Mouse (Mus musculus) erythroblast, embryonic 14.5 days (primary cell): ENCODE data around the gene Foxk2. TPM values are rescaled to one million over a fixed set of nuclear protein-coding genes. Genes with fewer than 3 reads are reported as not detected.
A peak's percentile ranks its signal among the peaks of the same experiment; 100 is the strongest.

Experiments
- H3K27me3 ChIP-seq: 2 replicates; pipeline ENCODE4 v1.6.1; 2012; ENCODE audit warnings: inconsistent platforms; ENCODE audit not compliant: control insufficient read depth
- H3K36me3 ChIP-seq: 2 replicates; pipeline ENCODE4 v1.6.1; 2012; ENCODE audit warnings: mild to moderate bottlenecking, inconsistent platforms; ENCODE audit not compliant: control insufficient read depth
- H3K4me1 ChIP-seq: 2 replicates; pipeline ENCODE4 v1.6.1; 2012; ENCODE audit warnings: inconsistent platforms; ENCODE audit not compliant: control insufficient read depth
- H3K4me3 ChIP-seq: replicated peaks from 2 replicates; pipeline ENCODE3; 2012; ENCODE audit warnings: moderate library complexity, mild to moderate bottlenecking, inconsistent platforms
- H3K9me3 ChIP-seq: 2 replicates; pipeline ENCODE4 v1.6.1; 2012; ENCODE audit warnings: low read length, inconsistent platforms, mixed read lengths; ENCODE audit not compliant: control insufficient read depth
- GATA1 ChIP-seq: IDR thresholded peaks from 2 replicates; pipeline ENCODE4 v1.6.1; 2012; ENCODE audit warnings: low read length, inconsistent platforms, mixed read lengths
- TAL1 ChIP-seq: IDR thresholded peaks from 3 replicates; pipeline ENCODE4 v1.6.1; 2012; ENCODE audit warnings: low read length, inconsistent platforms, mixed read lengths
- polyA plus RNA-seq: library from polyadenylated mRNA; stranded (reverse); fragments of >175 nt; gene quantifications from 2 replicates; pipeline ENCODE4 v1.2.3, GENCODE M21; 2012

The Foxk2 gene
- 1.4 and 2.0 TPM in 2 replicates for polyA plus RNA-seq

- no peak for TF ChIP-seq GATA1
- peaks cover 46% of the 10 kb centered on the region for H3K4me1 ChIP-seq
- H3K27me3 ChIP-seq, result no peaks in the 10 kb centered on the region
- peak within 1 kb of the TSS; percentile 90 for H3K4me3 ChIP-seq
- H3K36me3 ChIP-seq, result peaks cover 70% of the 10 kb centered on the region
- H3K9me3 ChIP-seq, result no peaks in the 10 kb centered on the region
Observed at GRCm38 (mm10) chr11:121259160-121260100, at the start of gene Foxk2. Foxk2 (plus strand) TSS chr11:121259990.

GRCm38 (mm10) chr11:121216831-121217230, 43.0 kb upstream of the Foxk2 start:
- H3K9me3 ChIP-seq, result no peaks in the 10 kb centered on the region
- H3K36me3 ChIP-seq, result peaks cover 67% of the 10 kb centered on the region
- TF ChIP-seq GATA1 (no peak), TAL1 (no peak)
- H3K4me1 ChIP-seq, result no peaks in the 10 kb centered on the region; the same call in 1 of the 2 replicates
- H3K27me3 ChIP-seq, result no peaks in the 10 kb centered on the region
- no peak overlapping the region for H3K4me3 ChIP-seq

- TF ChIP-seq GATA1 (no peak), TAL1 (no peak)
- Histone ChIP-seq H3K4me3 (no peak overlapping the region), H3K36me3 (peaks cover 83% of the 10 kb centered on the region), H3K27me3 (no peaks in the 10 kb centered on the region), H3K4me1 (no peaks in the 10 kb centered on the region; the same call in 1 of the 2 replicates), H3K9me3 (no peaks in the 10 kb centered on the region)
Observed at GRCm38 (mm10) chr11:121219776-121220175, 40.0 kb upstream of the Foxk2 start.

DNA sequence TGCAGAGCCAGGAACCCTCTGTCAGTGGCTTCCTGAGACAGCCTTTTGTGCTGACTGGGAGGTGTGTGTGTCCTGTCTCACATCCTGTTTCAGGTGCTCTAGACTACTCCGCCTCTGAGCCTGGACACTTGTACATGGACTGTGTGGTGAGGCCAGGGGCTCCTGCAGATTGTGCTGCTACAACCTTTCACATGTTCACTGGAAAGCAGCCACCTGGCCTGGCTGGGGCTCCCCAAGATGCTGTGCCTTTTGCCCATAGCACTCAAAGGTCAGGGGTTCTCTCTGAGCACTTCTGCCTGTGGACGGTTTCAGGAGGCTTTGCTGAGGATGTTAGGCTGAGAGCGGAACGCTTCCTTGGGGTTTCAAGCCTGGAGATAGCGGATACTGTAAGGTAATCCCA, 39.0 kb upstream of the Foxk2 start:
- H3K36me3 ChIP-seq, result peaks cover 91% of the 10 kb centered on the region
- no peaks in the 10 kb centered on the region for H3K27me3 ChIP-seq
- no peak overlapping the region for H3K4me3 ChIP-seq
- no peaks in the 10 kb centered on the region; the same call in 1 of the 2 replicates for H3K4me1 ChIP-seq
- H3K9me3 ChIP-seq, result no peaks in the 10 kb centered on the region
- TF ChIP-seq TAL1 (no peak), GATA1 (no peak)

GRCm38 (mm10) chr11:121221321-121222010, 38.3 kb upstream of the Foxk2 start:
- H3K4me3 ChIP-seq, result no peak overlapping the region
- no peaks in the 10 kb centered on the region for H3K9me3 ChIP-seq
- no peaks in the 10 kb centered on the region for H3K27me3 ChIP-seq
- no peak for TF ChIP-seq TAL1
- no peak for TF ChIP-seq GATA1
- peaks cover 93% of the 10 kb centered on the region for H3K36me3 ChIP-seq
- no peaks in the 10 kb centered on the region; the same call in 1 of the 2 replicates for H3K4me1 ChIP-seq

GRCm38 (mm10) chr11:121228129-121229017, 31.4 kb upstream of the Foxk2 start:
- TF ChIP-seq GATA1 (no peak), TAL1 (no peak)
- peaks cover 58% of the 10 kb centered on the region for H3K4me1 ChIP-seq
- no peaks in the 10 kb centered on the region for H3K9me3 ChIP-seq
- peak overlapping the region; percentile 85 for H3K4me3 ChIP-seq
- peaks cover 47% of the 10 kb centered on the region for H3K36me3 ChIP-seq
- H3K27me3 ChIP-seq, result no peaks in the 10 kb centered on the region

GRCm38 (mm10) chr11:121229018-121229439, 30.8 kb upstream of the Foxk2 start, which contains the start of gene Cybc1:
Cybc1 (minus strand) TSS chr11:121229322.
- H3K27me3 ChIP-seq, result no peaks in the 10 kb centered on the region
- peaks cover 41% of the 10 kb centered on the region for H3K36me3 ChIP-seq
- TF ChIP-seq TAL1 (no peak), GATA1 (no peak)
- H3K4me1 ChIP-seq, result peaks cover 63% of the 10 kb centered on the region
- H3K4me3 ChIP-seq, result peak within 1 kb of the TSS; percentile 85
- H3K9me3 ChIP-seq, result no peaks in the 10 kb centered on the region

GRCm38 (mm10) chr11:121231191-121231590, 28.6 kb upstream of the Foxk2 start:
- Histone ChIP-seq H3K4me1 (peaks cover 83% of the 10 kb centered on the region), H3K4me3 (no peak overlapping the region), H3K36me3 (peaks cover 19% of the 10 kb centered on the region), H3K27me3 (no peaks in the 10 kb centered on the region), H3K9me3 (no peaks in the 10 kb centered on the region)
- TF ChIP-seq GATA1, result no peak
- TF ChIP-seq TAL1, result no peak
